Mouse (Mus musculus): ENCODE results near the gene Gse1.

DNA sequence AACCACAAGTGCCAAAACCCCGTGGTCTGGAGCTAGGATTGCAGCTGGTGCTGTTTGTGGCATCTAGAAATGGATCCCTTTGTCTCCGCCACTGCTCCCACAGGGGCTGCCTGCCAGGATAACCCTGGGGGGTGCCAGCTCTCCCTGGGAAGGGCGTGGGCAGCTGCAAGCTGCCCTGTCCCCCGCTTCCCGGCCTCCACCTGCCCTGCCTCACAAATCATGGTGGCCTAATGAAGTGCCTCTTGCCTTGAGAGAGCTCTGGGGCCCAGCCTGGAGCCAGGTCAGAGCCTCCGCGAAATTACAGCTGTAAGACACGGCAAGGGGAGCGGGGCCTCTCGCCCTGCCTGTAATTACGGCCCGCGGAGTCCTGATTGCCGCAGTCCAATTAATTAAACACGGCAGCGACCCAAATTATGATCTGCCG lies 221.4 kb downstream of the Gse1 start:
- TF ChIP-seq CHD2 (IDR thresholded peaks at IDR 0.05; ENCODE audit: low read depth, low read length) (no peak), ZNF384 (IDR thresholded peaks at IDR 0.05; ENCODE audit: low read depth, low read length) (no peak), HCFC1 (IDR thresholded peaks at IDR 0.05; ENCODE audit: borderline replicate concordance, insufficient read depth, low read length) (no peak), ZC3H11A (IDR thresholded peaks at IDR 0.05; ENCODE audit: borderline replicate concordance, low read depth, low read length) (no peak), MAFK (IDR thresholded peaks at IDR 0.05; ENCODE audit: insufficient read depth, low read depth, low read length) (no peak)
